Mouse (Mus musculus) layer of hippocampus, adult 9-11 months (tissue): ENCODE measurements around the gene Ppm1f.
A peak's percentile ranks its signal among the peaks of the same experiment; 100 is the strongest.
"Not testable (repeated sequence)": the region's sequence is repeated elsewhere in the genome, so short reads cannot be mapped to it uniquely, and the experiment has no call there.

Source experiments
- DNase-seq: peaks from one replicate; pipeline ENCODE4 v3.0.0; 2022

Gene Ppm1f

DNA sequence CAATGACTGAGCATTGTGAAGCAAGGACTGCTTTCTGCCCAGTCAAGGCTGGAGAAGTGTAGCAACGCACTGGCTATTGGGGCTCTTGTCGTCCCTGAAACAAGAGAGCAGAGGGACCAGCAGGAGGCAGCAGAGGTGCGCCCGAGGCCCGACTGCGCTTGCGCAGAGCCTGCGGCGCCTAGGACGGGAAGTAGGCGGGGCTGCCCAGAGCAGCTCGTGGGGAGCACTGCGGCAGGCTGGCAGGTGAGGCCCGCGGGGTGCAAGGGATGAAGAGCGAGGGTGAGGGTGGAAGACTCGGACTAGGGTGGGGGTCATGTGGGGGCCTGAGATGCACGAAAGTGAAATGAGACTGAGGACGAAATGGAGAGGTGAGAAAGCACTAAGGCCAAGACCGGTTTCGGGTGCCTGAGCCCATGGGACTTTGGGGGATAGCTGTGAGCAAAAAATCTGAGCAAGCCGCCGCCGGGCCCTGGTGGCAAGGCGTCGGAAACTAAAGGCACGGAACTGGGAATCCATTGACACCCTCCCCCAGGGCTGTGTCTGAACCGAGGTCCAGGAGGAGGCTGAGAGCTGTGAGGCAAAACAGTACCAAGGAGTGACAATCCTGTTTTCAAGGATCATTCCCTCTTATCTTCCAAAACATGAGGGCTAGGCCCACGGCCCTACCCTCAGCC is at the start of gene Ppm1f:
Gene Ppm1f, plus strand, starts transcription at position 88 of the 674 bp plus-strand sequence.
- peak; percentile 94 for DNase-seq

DNA sequence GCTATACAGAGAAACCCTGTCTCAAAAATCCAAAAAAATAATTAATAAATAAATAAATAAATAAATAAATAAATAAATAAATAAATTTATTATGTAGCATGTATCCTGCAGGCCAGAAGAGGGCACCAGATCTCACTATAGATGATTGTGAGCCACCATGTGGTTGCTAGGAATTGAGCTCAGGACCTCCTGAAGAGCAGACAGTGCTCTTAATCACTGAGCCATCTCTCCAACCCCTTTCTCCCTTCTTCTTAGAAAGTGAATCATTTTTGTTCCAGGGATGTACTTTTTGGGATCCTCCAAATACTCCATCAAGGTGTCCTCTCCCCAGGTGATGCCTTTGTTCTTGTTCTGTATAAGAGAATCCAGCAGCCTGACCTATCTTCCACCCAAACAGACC is 47.1 kb upstream of the Ppm1f start:
- no peak for DNase-seq

DNA sequence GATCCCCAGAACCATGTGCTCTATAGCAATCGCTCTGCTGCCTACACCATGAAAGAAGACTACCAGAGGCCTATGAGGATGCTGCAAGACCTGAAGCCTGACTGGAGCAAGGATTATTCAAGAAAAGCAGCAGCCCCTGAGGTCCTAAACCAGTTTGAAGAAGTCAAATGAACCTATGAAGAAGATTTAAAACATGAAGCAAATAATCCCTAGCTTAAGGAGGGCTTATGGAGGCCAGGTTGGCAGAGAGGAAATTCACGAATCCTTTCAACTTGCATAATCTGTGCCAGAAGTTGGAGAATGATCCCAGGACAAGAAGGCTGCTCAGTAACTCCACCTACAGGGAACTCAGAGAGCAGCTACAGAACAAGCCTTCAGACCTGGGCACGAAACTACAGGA is 43.9 kb upstream of the Ppm1f start:
- DNase-seq, result no peak

DNA sequence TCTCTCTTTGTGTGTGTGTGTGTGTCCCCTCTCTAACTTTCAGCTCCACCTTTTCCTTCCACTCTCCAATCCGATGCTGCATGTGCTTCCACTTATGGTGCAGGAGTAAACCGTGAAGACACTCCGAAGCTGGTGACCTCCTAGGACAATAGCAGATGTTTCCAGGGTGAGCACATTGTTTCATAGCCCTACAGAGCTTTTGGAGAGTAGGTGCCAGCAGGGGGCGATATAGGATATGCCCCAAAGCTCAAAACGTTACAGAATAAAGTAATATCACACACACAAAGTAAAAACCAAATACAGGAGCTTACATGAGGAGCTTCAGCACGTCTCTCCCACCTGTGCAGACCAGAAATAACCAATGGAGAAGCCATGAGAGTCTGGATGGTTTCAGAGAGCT is 41.4 kb upstream of the Ppm1f start:
- DNase-seq, result peak; percentile 28

DNA sequence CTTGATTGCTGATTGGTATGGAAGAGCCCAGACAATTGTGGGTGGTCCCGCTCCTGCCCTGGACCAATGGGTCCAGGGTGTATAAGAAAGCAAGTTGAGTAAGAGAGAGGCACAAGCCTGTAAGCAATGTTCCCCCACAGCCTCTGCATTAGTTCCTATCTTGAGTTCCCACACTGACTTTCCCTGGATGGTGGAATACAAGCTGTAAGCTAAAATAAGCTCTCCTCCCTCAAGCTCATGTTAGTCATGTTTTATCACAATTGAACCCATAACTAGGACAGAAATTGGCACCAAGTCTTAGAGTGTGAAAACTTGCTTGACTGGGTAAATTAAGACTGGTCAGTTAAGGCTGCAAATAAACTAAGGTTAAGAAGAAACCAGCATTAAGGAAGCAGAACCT is 40.7 kb upstream of the Ppm1f start:
- DNase-seq, result no peak

DNA sequence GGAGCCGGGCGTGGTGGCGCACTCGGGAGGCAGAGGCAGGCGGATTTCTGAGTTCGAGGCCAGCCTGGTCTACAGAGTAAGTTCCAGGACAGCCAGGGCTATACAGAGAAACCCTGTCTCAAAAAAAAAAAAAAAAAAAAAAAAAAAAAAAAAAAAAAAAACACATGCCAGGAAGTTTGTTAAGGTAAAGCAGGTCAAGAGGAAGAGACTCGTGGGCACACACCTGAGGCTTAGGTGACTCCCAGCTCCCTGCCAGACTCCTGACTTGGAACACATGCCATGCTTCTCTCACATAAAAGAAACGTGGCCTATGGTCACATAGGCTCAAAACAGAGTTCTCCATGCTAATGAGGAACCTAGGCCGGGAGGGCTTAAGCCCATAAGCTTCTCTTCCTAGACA is 40.2 kb upstream of the Ppm1f start:
- DNase-seq, result not testable (repeated sequence)

DNA sequence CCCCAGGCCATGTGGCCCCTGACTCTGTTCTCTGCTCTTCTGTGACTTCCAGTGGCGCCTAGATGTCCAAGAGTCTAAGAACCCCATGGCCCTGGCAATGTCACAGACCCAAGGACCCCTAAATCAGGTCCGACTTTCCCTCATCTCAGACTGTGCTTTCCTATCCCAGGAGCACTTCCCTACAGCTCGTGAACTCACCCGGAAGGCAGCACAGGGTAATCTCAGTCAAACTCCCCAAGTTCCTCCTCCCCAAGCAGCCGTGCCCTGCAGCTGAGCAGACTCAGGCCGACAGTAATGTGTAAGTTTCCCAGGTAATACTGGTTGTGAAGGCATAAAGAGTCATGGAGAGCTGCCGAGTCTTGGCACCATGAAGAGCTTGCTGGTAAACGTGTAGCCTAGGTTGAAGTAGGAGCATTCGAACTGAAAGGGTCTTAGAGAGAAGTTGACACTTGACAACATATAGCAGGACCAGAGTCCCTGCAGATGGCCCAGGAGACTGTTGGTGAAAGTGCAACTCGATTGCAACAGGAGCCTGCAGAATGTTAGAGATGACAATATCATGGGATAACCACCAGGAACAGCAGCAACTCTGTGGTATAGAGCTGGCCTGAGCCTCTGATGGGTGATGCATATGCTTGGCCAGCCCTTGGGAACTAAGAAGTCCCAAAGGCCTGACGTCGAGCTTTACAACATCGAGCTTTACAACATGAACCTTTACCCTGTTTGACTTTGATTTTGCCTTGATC is 39.4 kb upstream of the Ppm1f start:
- no peak for DNase-seq

DNA sequence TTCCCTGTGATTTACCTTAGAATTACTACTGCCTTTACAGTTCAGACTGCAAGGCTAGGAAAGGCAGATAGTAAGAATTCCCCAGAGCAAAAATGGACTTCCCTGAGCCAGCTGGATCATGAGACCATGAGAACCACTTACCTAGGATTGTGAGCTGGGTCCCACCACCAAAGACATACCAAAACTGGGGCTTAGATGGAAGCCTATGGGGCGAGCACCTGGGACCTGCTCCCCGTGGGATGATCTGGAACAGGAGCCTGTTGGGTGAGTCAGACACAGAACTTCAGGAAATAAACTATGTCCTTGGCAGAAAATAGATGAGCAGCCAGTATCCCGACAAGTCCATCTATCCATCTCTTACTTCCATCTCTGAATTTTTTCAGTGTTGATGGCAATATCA is 34.0 kb upstream of the Ppm1f start:
- no peak for DNase-seq

DNA sequence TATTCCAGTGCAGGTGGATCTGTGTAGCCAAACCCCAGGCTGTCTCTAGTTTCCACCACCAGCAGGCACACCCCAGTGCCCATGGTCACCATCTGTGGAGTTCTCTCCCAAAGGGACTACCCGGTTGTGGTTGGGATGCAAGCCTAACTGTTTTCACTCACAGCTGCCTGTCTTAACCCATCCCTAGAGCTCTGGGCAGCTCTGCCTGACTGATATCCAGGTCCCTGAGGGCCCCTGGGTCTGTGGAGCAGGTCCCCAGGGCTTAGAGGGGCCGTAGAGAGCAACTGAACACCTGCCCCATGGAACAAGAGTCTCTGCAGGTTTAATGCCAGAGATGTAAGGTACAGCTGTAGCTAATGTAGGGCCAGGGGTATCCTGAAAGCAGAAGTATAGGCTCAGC is 32.3 kb upstream of the Ppm1f start, which contains the start of gene Igll1:
Gene Igll1, minus strand, starts transcription at position 8 of the 400 bp plus-strand sequence.
- DNase-seq, result no peak

DNA sequence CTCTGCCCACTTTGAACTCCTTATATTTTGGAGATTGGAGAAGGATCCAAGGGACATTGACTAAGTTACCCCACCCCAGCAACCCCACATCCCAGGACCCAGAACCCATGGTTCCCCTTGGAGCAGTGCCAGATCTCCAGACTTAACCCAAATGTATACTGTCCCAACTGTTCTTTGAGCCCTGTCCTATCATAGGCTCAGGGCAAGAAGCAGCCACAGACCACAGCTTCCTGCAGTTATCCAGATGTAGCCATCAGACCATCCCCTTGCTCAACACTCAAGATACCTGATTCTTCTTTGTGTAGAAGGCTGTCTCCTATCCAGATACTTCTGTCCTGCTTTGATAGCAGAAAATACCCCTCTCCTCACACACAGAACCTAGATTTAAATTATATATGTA is 31.1 kb upstream of the Ppm1f start:
- DNase-seq, result no peak

DNA sequence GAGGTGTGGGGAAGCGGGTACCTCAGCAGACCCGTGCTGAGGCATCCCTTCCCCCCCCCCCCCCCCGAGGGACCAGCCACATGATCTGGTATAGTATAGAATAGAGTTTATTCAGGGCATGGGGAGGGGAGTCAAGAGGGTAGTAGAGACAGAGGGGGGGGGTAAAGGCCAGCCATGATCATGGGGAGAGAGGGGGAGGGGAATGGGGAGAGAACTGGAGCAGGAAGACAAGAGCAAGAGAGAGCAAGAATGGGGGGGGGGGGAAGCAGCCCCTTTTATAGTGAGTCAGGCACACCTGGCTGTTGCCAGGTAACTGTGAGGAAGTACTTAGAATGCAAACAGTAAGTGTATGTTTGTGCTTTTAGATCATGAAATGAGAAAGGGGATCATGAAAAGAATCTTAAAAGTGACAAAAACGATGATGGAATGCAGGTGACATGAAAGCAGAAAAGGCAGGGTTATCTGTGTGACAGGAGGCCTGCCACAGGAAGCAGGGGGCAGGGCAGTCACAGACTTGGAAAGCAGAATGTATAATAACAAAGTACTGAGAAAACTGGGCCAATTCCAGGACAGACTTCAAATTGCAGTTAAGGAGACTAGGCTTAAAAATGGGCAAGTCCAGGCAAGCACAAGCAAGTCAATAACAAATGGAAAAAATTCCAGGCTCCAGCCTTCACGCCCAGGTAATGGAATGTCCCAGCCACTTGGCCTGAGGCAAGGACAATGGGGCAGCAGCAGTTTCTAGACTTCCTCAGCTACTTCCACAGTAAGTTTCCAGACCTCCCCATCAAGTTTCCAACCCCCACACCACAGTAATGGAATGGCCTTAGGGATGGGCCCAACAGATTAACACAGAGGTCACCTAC is 30.3 kb upstream of the Ppm1f start:
- no peak for DNase-seq

DNA sequence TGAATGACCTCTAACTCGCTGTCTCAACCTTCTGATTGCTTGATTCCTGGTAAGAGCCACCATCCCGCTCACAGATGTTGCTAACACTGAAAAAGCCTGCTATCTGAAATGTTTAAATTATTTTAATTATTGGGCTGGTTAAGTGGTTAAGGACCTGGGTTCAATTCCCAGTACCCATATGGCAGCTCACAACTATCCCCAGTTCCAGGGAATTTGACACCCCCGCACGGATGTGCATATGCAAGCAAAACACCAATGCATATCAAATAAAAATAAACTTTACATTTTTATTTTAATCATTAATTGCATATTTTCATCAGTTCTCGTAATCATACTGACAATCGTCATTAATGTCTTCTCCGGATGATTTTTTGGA is 26.0 kb upstream of the Ppm1f start:
- DNase-seq, result no peak

DNA sequence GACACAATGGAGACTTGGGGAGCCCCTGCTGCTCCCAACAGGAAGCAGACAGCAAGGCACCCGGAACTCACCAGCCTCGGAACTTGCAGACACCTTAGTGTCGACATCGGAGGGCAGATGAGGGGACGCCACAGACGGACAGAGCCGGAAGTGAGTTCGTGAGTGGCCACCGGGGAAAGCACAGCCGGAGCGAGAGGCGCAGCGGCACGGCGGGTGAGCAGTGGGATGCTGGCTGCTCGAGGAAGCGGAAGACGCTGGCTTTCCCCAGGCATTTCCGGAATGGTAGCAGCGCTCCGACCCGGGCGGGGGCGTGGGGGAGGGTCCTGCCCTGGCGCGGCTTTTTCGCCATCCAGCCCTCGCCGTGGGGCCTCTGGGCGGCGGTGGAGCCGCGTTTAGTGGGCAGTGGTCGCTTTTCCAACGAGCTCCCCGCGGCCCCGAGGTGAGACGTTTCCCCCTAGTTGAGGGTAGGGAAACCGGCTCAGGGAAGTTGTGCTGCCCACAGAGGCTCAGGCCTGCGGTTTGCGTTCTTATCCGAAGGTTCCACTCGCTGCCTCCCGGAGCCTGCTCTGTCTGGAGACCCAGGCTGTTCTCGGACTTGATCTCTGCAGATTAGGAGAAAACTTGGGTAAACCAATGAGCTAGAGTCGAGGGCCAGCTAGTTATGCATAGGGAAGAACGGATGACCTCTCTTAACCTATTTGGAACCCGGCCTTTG is 25.5 kb upstream of the Ppm1f start, which contains the start of the genes Top3b and Vpreb1:
Gene Top3b, plus strand, starts transcription at position 120 of the 715 bp plus-strand sequence.
Gene Vpreb1, minus strand, starts transcription at position 227 of the 715 bp plus-strand sequence.
- DNase-seq, result peak; percentile 93

DNA sequence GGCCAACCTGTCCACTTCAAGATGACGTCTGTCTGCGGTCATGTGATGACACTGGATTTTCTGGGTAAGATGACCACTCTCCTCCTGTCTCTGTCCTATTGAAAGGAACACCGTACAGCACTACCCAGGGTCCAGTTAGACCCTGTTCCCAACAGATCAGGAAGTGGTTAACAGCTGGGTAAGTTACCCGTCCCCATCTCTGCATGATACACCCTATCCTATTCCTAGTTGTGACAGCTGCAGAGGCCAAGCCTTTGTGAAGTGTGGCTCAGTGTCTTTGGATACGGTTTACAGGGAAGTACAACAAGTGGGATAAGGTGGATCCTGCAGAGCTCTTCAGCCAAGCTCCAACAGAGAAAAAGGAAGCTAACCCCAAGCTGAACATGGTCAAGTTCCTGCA is 17.2 kb upstream of the Ppm1f start:
- no peak for DNase-seq

DNA sequence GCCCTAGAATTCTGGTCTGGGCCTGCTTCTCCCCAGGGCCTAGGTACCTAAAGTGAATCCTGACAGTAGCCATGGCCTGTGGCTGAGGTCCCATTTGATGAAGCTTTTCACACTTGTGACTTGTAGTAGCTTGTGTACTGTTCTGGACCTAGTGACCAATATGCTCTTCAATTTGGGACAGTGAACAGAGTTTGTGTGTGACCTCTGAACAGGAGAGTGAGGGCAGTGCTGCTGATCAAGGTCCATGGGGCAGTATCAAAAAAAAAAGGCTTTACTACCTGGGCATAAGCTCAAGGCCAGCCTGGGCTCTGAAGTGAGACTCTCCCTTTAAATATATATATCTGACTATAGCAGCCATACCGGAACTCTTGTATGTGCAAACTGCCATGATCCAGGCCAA is 7.9 kb upstream of the Ppm1f start:
- DNase-seq, result no peak

DNA sequence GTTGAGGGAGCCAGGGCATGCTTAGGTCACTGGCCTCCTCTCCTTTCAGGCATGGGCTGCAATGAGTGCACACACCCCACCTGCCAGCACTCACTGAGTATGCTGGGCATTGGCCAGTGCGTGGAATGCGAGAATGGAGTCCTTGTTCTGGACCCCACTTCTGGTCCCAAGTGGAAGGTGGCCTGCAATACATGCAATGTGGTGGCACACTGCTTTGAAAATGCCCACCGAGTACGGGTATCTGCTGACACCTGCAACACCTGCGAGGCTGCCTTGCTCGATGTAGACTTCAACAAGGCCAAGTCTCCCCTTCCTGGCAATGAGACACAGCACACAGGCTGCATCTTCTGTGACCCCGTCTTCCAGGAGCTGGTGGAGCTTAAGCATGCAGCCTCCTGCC is 3.9 kb upstream of the Ppm1f start:
- DNase-seq, result no peak

DNA sequence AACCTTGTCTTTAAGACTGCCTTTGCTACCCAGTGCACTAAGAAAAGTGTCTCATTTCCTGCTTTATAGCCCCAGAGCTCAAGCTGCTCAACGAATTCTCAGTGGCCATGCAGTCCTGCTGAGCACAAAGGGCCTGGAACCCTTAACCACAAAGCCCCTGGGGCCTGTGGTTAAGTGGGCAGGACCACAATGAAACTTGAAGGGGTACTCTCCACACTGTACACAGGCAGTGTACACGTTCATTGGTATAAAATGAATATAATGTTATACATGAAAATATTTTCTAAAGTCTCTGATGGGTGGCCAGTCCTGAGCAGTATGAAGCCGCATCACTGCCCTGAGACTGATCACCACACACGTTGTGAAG is 271 bp upstream of the Ppm1f start:
- no peak for DNase-seq

DNA sequence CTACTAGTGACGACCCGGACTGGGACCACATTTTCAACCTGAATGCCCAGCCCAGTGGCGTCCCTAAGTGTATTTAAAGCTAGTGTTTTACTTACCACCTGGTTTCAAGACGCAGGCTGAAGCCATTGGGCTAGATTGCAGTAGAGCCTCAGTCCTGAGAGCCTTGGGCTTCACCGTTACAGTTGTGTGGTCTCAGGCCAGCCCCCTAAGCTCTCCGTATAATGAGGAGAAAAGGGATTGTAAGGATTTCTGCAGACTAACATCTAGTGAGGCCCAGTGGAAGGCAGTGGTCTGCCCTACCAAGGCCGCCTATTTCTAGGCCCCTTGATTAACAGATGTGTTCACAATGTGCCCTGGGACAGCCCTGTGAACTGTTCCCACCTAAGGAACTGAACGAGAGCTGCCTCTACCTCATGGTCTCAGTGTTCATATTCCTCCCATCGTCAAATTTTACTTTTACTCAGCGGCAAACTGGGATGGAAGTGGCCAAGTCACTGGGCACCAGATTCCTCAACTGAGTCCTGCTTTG is 851 bp downstream of the Ppm1f start:
- DNase-seq, result no peak

DNA sequence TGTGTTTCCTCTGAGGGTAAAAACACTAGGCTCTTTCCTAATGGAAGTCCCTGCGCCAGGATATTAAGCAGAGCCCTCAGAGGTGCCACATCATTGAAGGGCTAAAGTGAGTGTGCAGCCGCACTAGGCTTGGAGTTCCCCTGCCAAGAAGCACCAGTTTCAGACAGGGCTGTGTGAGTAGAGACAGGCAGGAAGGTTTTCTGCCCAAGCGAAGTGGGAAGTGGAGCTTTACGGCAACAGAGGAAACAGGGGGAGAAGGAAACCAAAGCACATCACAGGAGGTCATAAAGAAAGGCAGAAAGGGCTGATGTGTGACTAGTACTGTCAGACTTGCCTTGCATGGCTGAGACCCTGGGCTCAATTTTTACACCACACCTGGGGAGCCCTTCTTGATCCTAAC is 6.1 kb downstream of the Ppm1f start:
- no peak for DNase-seq

DNA sequence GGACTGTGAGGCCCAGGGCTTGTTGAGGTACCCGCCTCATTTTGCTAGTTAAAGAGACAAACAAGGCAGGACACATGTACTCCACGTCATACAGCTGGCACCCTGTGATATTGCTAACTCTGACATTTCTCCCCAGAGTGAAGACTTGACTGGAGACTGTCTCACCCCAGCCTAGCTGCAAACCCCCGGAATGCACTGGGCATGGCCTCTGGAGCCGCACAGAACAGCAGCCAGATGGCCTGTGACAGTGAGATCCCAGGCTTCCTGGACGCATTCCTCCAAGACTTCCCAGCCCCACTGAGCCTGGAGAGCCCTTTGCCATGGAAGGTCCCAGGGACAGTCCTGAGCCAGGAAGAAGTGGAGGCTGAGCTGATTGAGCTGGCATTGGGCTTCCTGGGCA is 6.9 kb downstream of the Ppm1f start:
- no peak for DNase-seq

DNA sequence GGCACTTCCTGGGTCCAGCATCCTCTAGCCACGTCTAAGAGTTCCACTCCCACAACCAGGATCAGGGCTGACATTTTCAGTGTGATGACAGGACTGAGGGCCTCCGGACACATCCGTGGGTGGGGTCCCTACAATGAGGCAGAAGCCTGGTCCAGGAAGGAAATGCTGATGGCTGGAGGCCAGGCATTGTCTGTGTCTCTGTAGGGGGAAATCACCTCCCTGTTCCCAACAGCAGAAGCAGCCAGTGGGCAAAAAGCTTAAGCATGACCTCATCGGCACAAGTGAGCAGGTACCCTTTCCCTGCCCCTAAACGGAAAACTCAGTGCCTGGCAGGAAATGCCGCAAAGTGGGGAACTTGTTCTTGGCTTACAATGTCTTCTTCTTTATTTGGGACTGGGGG is 11.5 kb downstream of the Ppm1f start:
- DNase-seq, result no peak
